Mouse (Mus musculus) frontal cortex, postnatal 10 days (tissue): ENCODE results near the gene Colgalt2.
"Not testable (repeated sequence)": the region's sequence is repeated elsewhere in the genome, so short reads cannot be mapped to it uniquely, and the experiment has no call there.

ENCODE experiments used
- DNase-seq, 2 experiments: peaks; one replicate each; pipeline ENCODE4 v3.0.0; 2022; ENCODE audit warnings: low spot score in 2 of 2, mixed read lengths in 1 of 2

Gene Colgalt2

GRCm38 (mm10) chr1:152399790-152400555, at the start of gene Colgalt2:
Colgalt2 (plus strand) TSS chr1:152399830.
- peak; percentile 15 to 51 for DNase-seq

GRCm38 (mm10) chr1:152356721-152357120, 42.9 kb upstream of the Colgalt2 start:
- no peak for DNase-seq

GRCm38 (mm10) chr1:152368311-152369088, 31.1 kb upstream of the Colgalt2 start:
- no peak for DNase-seq

- peak; percentile 54 to 68 for DNase-seq
Measured at GRCm38 (mm10) chr1:152369139-152369538, 30.5 kb upstream of the Colgalt2 start.

- DNase-seq, result no peak
Measured at GRCm38 (mm10) chr1:152378311-152378710, 21.3 kb upstream of the Colgalt2 start.

GRCm38 (mm10) chr1:152384589-152384988, 15.0 kb upstream of the Colgalt2 start:
- DNase-seq, result no peak

GRCm38 (mm10) chr1:152385693-152386092, 13.9 kb upstream of the Colgalt2 start:
- not testable (repeated sequence) for DNase-seq

- DNase-seq, result peak; percentile 50 to 79
Measured at GRCm38 (mm10) chr1:152386188-152386835, 13.3 kb upstream of the Colgalt2 start, which contains the start of gene Tsen15. Tsen15 (minus strand) TSS chr1:152386688.

GRCm38 (mm10) chr1:152389271-152389670, 10.4 kb upstream of the Colgalt2 start:
- DNase-seq, result no peak

- DNase-seq, result no peak
Measured at GRCm38 (mm10) chr1:152394137-152394536, 5.5 kb upstream of the Colgalt2 start.

GRCm38 (mm10) chr1:152394956-152395515, 4.6 kb upstream of the Colgalt2 start:
- no peak for DNase-seq

GRCm38 (mm10) chr1:152398708-152399107, 922 bp upstream of the Colgalt2 start:
- no peak for DNase-seq

GRCm38 (mm10) chr1:152400556-152401540, 1.2 kb downstream of the Colgalt2 start:
- DNase-seq, result no peak

GRCm38 (mm10) chr1:152407021-152407946, 7.7 kb downstream of the Colgalt2 start:
- no peak for DNase-seq

- no peak for DNase-seq
Measured at GRCm38 (mm10) chr1:152409356-152409755, 9.7 kb downstream of the Colgalt2 start.

GRCm38 (mm10) chr1:152410657-152411056, 11.0 kb downstream of the Colgalt2 start:
- DNase-seq, result peak in 1 of 2 experiments; percentile 29

- DNase-seq, result no peak
Measured at GRCm38 (mm10) chr1:152413116-152413515, 13.5 kb downstream of the Colgalt2 start.

- no peak for DNase-seq
Measured at GRCm38 (mm10) chr1:152413961-152414360, 14.3 kb downstream of the Colgalt2 start.

GRCm38 (mm10) chr1:152414451-152414850, 14.8 kb downstream of the Colgalt2 start:
- peak; percentile 35 to 50 for DNase-seq
